Mouse (Mus musculus) ES-CJ7 (cell line): ENCODE results near the gene Ogt.
A peak's percentile ranks its signal among the peaks of the same experiment; 100 is the strongest.

Experiments
- DNase-seq: peaks from one replicate; pipeline ENCODE4 v3.0.0; 2011; ENCODE audit warnings: low read depth, low spot score

The Ogt gene

DNA sequence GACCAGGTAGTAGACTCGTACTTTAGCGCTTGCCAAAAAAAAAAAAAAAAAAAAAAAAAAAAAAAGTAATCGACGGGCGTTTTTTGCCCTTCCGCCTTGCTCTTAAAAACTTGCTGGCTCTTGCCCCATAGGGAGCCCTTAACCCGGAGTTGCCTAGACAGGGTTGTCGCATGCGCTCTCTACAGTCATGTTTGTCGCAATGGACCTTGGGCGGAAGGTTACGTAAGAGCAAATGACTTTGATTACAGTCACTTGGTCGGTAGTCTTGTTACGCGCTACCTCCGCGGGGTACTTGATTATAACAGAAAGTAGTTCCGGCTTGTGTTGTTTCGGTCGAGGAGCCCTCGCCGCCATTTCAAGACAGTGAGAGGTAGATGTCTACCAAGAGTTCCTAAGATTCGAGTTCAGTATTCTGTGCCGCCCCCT, at the start of gene Ogt:
Ogt (plus strand) TSS at position 320 of the 426 bp plus-strand sequence.
- peak; percentile 96 for DNase-seq

DNA sequence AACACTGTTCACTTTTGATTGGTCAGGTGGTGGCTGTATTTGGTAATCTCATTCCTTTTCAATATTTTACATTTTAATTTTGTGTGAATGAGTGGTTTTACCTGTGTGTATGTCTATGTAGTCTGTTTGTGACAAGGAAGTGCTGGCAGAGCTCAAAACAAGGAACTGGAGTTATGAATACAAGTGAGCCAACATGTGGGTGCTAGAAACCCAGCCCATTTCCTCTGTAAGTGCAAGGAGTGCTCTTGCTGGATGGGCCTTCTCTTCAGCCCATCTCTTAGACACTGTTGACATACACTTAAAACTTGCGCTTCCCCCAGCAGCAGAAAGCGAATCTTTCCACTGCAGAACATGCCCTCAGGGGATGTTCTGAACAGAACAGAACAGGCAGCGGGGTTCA, 23.7 kb upstream of the Ogt start:
- no peak for DNase-seq

DNA sequence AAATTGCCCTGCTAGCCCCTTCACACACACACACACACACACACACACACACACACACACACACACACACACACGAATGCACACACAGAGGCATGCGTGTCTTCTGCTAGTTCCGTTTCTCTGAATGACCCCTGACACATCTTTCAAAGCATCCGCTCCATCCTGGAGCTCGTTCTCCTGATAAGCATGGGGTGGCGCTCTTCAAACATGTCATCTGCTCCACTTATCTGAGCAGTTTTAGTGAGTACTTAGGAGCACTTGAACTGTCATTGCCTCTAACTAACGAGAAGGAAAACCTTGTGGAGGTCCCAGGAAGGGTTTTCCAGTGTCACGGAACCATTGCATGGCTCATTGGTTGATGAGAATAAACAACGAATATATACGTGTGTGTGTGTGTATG, 22.0 kb upstream of the Ogt start:
- peak; percentile 22 for DNase-seq

DNA sequence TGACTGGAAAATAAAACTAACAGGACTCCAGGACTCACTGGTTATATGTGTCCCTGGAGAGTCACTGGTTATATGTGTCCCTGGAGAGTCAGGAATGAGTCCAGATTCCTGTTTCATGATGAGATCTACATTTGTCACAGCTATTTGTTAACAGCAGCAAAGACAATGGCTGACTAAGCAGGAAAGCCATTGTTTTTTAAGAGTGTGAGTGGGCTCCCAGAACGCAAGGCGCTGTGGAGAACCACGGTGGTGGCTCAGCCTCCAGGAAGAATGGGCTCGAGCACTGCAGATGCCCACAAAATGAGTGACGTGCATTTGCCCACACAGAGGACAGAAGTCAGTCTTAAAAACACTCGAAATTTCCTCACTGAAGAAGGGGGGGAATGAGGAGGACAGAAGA, 19.5 kb upstream of the Ogt start:
- DNase-seq: no peak

DNA sequence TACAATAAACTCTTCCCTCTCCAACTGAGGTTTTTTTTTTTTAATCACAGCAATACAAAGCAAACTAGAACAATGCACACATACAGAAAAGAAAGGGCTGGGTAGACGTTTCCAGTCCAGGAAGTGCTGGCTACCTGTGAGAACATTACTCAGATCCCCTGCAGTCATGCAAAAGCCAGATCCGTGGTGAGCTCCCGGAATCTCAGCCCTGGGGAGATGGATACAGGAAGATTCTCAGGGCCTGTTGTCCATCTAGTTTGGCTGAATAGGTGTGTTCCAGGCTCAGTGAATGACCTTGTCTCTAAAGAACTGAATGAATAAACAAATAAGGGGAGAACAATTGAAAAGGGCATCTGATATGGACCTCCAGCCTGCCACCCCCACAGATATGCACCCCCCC, 17.3 kb upstream of the Ogt start:
- peak; percentile 35 for DNase-seq

DNA sequence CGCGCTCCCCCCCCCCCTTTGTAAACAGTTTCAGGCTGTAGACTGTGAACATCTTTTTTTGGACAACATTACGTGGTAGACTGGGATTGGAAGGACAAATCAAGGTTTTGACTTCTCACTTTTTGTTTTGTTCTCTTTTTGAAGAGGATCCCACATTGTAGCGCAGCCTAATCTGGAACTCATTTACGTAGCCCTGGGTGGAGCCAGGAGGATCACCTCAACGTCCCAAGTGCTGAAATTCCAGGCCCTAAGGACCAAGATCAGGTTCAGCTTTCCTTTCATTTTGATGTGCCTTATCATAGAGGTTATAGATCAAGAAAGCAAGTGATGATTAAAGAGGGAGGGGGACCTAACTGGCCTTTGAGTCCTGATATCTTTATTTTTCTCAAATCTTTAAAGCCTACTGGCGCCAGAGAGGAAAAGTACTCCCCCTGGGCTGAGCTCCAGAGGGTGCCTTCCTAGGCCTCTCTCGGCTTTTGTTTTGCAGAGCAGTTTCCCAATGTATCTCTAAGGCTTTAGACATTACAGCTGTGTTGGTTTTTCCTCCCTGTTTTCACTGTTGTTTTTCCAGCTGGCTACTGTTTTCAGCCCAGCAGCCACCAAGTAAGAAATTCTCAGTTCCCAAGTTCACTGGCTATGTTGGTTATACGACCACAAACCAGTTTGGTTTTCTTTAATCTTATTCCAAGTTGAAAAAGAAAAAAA, 2.9 kb upstream of the Ogt start:
- peak; percentile 59 for DNase-seq

DNA sequence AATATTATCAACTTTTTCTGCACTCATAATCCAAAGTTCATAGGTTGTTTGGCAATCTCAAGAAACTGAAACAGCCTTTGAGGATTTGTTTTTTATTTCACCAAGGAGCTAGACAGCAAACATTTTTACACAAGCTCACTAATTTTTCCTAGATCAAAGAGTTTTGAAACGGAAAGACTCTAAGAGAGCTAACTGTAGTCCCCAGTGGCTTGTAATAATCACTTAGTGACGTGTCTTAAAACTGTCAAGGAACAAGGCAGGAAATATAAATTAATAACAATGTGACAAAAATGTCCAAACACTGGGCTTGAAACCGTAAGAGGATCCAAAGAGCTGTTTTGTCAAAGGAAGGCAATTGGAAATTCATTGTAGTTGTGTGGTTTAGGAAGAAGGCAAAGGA, 1.0 kb upstream of the Ogt start:
- no peak for DNase-seq

DNA sequence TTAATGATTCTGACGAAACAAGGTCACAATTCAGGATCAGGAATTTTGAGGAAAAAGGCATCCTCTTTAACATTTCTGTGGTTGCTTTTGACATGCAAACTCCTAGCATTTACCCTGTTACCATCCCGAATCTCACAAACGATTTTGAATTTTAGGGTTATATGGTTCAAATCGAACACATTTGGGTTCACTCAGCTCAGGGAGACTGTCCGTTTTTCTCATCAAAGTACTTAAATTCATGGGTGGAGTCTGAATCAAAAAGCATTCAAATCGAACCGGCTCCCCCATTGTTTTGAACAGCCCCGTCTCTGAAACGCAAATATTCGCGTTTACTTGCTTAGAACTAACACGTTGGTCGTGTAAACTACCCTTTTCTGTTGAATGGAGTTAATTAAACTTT, 554 bp upstream of the Ogt start:
- DNase-seq: peak; percentile 63

DNA sequence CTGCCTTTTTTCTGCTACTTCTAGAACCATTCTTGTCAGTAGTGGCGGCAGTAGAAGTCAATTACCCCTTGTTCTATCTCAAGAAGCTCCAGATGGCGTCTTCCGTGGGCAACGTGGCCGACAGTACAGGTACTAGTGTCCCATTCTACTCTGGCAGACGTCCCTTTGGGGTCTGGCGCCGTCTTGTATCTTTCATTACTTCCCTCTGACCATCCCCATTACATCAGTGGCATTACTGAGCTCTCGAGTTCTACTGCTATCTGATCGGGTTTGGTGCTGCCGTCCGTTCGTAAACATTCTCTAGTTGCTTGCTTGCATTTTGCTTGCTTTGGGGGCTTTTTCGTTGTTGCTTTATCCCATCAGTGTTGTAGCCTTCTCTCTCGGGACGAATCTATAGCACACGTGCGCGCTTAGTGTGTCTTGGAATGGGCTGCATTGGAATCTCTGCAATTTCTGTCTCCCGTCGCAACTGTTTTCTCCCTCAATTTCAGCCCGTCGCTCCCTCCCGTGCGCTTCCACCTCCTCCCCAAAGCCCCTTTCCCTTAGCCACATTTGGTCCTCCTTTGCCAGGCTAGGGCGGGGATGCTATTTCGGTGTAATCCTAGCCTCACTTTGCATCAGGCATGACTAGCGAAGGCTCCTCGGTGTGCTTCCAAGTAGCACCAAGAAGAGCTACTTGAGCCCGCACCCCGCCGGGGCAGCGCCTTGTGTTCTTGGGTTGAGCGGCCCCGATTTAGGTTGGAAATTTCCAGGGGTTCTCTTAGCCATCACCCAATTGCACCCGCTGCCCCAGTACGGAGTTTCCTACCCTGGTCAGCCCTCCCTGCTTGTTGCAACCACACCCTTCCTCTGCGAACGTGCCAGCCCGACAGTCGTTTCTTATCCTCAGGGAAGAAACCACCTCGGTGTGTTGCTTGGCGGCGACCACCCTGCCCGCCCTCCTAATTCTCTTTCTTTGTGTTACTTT, 617 bp downstream of the Ogt start:
- peak; percentile 47 for DNase-seq

DNA sequence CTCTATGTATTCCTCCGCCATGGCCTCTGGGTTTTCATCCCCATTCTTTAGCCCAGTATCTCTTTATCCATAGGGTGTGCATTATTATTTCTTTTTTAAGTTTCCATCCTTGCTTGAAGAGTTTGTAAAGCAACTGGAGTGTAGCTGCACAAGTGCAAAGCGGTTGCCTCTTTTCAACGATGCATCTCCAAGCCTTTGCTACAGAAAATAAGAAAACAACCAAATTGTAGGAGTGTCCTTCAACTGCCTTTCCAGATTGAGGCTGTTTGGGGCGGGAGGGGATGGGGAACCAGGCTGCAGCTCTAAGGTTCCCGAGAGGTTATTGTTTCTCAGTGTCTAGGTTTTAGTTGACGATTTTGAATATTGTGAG, 1.3 kb downstream of the Ogt start:
- peak; percentile 4 for DNase-seq

DNA sequence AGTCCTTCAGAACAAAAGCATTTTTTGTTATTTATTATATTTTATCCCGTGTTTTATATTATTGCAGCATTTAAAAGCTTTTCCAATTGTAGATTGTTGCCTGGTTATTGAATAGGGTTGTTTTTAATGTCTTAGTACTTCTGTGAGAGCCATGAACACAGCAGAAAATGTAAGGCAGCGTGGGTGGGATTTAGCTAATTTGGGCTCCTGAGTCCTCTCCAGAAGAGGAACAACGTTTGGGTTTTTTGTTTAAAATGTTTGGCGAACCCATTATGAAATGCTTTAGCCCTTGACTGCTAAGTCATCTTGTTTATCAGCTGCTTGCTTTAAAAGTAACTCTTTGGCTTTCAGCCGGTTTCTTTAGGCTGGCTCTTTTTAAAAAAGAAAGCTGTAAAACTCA, 2.2 kb downstream of the Ogt start:
- DNase-seq: no peak

DNA sequence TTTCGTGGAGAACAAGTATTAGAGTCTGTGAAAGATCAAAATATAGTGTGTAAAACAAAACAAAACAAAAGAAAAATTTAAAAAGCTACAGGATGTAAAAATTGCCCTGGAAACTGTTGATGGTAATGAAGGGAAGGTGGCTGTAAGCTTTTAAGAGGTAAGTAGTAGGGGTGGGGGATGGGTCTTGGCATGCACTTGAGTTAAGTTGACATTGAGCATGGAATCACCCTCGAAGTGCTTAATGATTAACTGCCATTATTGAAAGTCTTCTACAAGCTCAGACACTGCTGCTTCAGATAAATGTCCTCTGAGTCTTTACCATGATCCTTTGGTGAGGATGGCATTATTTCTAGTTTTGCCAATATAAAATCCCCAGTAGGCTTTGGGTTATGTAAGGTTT, 5.4 kb downstream of the Ogt start:
- peak; percentile 14 for DNase-seq

DNA sequence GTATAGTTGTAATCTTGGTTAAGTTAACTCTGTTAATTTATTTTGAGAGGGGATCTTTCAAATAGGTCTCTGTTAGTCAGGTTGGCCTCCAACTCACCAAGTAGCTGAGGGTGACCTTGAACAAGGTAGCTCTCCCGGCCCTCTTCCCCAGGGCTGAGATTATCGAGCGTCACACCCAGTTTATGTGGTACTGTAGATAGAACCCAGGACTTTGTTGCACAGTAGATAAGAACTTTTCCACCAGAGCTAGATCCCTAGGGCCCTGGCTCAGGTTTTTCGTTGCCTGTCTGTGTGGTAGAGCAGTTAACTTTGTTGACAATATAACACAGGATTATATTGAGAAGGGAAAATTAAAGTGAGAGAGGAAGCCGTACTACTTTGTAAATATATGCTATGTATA, 6.8 kb downstream of the Ogt start:
- DNase-seq: peak; percentile 19

DNA sequence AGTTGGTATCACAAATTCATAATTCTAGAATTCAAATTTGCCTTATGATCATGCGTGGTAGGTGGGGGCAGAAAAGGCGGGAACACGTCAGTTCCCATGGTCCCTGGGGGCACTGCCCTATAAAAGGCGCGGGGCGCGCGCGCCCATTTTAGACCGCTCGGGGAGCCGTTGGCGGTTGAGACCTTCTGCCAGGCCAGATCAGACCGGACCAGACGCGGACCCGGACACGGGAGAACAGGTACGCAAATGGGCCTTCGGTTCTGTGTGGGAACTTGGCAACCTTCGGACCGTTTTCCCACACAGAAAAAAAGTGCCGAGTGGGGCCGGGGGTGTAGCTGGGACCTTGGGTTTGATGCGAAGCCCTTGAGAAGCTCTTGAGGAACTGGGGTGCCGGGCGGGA, 55.8 kb downstream of the Ogt start:
- peak; percentile 38 for DNase-seq

DNA sequence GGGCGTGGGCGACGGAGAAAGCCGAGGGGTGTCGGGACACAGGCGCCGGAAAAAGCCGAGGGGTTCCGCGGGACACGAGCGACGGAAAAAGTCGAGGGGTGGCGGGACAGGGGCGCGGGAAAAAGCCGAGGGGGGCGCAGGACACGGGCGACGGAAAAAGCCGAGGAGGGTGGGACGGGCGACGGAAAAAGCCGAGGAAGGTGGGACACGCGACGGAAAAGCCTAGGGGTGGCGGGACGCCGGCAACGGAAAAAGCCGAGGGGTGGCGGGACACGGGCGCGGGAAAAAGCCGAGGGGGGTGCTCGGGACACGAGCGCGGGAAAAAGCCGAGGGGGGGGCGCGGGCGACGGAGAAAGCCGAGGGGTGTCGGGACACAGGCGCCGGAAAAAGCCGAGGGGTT, 57.7 kb downstream of the Ogt start:
- DNase-seq: no peak

DNA sequence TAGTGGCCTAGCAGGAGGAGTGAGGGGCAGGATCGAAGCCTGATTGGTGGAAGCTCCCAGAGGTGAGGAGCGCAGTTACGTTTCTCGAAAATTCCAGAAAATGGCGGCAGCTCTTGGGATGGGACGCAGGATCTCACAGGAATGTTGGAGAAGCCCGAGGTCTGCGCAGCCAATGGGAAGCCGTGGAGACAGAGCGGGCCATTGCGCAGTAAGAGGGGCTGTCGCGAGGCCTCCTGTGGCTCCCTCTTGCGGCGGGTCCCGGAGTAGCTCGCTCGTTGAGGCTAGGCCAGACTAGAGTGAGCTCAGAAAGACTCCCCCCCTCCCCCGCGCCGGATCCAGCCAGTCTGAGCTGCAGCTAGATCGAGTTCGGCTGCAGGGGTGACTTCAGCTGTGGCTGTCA, 58.4 kb downstream of the Ogt start:
- peak; percentile 93 for DNase-seq

DNA sequence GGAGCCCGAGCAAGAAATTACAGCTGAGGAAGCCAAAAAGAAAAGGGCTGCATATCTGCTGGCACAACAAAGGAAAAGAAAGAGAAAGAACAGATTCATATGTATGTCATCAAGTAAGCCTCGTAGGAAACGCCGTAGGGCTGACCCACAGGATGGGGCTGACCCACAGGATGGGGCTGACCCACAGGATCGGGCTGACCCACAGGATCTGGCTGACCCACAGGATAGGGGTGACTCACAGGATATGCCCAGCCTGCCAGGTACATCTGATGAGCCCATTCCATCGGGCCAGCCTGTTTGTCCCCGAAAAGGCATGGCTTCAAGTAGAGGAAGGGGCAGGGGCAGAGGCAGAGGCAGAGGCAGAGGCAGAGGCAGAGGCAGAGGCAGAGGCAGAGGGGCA, 65.3 kb downstream of the Ogt start:
- no peak for DNase-seq

DNA sequence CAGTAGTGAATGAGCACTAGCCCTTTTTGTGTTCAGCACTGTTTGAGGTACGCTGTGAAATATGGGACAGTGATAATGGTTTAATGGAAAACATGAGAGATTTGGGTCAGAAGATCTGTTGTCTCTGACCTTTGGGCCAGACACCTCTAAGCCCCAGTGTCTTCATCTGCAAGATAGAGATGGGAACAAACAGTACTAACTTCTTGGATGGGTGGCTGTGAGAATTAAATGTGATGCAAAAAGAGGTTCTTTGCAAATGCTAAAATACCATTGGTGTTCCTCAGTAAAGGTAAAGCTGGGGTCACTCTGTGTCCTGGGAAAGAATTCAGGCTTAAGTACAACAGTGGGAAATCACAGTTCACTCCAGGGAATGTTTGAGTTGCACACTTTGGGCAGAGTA, 80.5 kb downstream of the Ogt start:
- peak; percentile 80 for DNase-seq

DNA sequence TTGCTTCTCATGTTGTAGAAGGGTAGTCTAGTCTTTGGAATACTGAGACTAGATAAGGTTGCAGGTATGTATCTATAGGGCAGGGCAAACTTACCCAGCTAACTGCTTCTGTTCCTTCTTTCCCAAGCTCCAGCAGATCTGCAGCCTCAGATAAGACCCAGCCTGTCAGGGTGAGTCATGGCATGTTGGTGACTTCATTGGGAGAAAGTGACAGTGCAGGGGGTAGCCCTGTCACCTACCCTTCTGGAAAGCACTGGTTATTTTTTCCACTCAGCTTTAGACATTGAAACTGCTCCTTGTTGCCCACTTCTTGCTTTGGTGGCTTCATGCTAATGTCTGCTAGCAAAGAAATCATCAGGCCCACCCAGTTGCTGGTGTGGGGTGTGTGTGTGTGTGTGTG, 90.2 kb downstream of the Ogt start:
- DNase-seq: no peak

DNA sequence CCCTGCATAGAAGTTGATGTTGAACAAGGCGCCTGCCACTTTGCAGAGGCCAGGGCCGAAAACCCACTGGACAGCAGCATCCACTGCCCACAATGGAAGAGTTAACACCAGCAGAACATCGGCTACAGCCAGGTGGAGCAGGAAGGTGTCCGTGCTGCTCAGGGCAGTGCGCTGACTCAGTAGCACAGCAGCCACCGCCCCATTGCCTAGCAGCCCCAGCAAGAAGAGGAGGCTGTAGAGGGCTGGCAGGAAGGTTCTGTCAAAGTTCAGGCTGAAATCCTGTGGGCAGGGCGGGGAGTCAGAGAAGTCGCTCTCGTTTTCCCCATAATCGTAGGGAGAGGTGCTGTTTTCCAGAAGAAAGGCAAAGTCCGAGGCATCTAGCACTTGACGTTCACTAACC, 92.8 kb downstream of the Ogt start:
- DNase-seq: no peak

DNA sequence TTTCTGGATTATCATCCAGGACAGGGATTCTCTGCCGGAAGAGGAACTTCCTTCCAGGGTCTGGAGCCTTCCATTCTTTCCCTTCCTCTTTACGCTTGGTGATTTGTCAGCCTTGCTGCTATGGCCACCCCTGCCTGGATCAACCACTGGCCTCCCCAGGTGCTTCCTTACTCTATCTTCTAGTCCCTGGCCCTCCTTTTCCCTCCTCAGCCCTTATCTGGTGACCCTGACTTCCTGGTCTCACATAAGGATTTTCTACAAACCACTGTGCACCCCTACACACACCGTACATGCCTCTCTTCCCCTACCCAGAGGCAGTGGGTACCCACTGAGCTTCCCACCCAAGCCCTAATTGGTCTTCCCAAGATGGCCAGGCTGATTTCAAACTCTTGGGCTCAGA, 93.4 kb downstream of the Ogt start:
- DNase-seq: no peak

DNA sequence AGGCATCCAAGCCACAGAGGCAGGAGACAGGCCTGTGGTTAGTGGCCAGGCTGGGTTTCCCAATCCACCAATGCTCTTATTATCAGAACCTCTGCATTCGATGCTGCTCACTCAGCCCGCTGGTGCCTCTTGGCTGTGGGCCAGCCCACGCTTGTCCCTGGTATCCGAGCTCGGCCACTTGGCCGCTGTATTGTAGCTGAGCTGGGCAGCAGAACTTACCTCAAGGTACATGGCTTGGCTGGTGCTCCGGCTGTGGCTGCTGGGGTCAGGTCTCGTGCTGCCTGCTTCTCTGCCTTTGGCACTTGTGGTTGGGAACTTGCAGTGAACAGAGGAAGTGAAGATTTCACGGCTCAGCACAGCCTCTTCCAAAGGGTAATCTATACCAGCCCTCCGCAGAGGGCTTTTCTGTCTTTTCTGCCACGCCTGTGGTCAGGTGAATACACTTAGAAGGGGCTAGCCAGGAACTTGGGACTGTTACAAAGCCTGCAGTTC, 94.0 kb downstream of the Ogt start, which contains the start of gene Cxcr3:
Cxcr3 (minus strand) TSS at position 442 of the 492 bp plus-strand sequence.
- no peak for DNase-seq
